Mouse (Mus musculus) stomach, postnatal 0 days (tissue): ENCODE data around the gene Tent4a. TPM values are rescaled to one million over a fixed set of nuclear protein-coding genes. Genes with fewer than 3 reads are reported as not detected.
A peak's percentile ranks its signal among the peaks of the same experiment; 100 is the strongest.

Experiments used
- ATAC-seq: fragments of 200-750 bp; cut with Nextera tagmentation; 2 replicates; pipeline ENCODE4 v1.8.0; 2017; ENCODE audit not compliant: low FRiP score, low TSS enrichment
- DNase-seq: peaks from one replicate; pipeline ENCODE4 v3.0.0-alpha.2; 2016; ENCODE audit warnings: low spot score
- H3K27ac ChIP-seq: fragments of 300-500 bp; sonication (generic); replicated peaks from 2 replicates; pipeline ENCODE4 v1.5.1; 2014; ENCODE audit warnings: mild to moderate bottlenecking, control low read depth
- H3K27me3 ChIP-seq: fragments of 300-500 bp; sonication (generic); 2 replicates; pipeline ENCODE4 v1.6.1; 2014; ENCODE audit warnings: low read length; ENCODE audit not compliant: control insufficient read depth, insufficient read depth
- H3K36me3 ChIP-seq: fragments of 300-500 bp; sonication (generic); 2 replicates; pipeline ENCODE4 v1.6.1; 2014; ENCODE audit warnings: low read length, mixed read lengths; ENCODE audit not compliant: control insufficient read depth, insufficient read depth
- H3K4me1 ChIP-seq: fragments of 300-500 bp; sonication (generic); replicated peaks from 2 replicates; pipeline ENCODE4 v1.6.1; 2014; ENCODE audit warnings: antibody characterized with exemption; ENCODE audit not compliant: control insufficient read depth, insufficient read depth
- H3K4me2 ChIP-seq: fragments of 300-500 bp; sonication (generic); replicated peaks from 2 replicates; pipeline ENCODE4 v1.6.1; 2014; ENCODE audit warnings: low read depth, mild to moderate bottlenecking, control low read depth, moderate library complexity
- H3K4me3 ChIP-seq: fragments of 300-500 bp; sonication (generic); 2 replicates; pipeline ENCODE4 v1.5.1; 2014; ENCODE audit warnings: low read depth, low read length, control low read depth
- H3K9ac ChIP-seq: fragments of 300-500 bp; sonication (generic); 2 replicates; pipeline ENCODE4 v1.6.1; 2014; ENCODE audit warnings: mild to moderate bottlenecking, low read length, control low read depth, mixed read lengths
- H3K9me3 ChIP-seq: fragments of 300-500 bp; sonication (generic); 2 replicates; pipeline ENCODE4 v1.6.1; 2016; ENCODE audit warnings: low read length; ENCODE audit not compliant: control insufficient read depth
- CTCF ChIP-seq: IDR thresholded peaks from 2 replicates; pipeline ENCODE4 v1.5.1; 2016; ENCODE audit warnings: antibody characterized with exemption, low read depth, mild to moderate bottlenecking, moderate library complexity
- EP300 ChIP-seq: optimal IDR thresholded peaks from 2 replicates; pipeline ENCODE3; 2016; ENCODE audit warnings: antibody characterized with exemption
- WGBS: fragments of 180-500 bp; shearing (Covaris S2); extraction: QIAGEN DNeasy Blood & Tissue Kit; methylation state at CpG from one replicate; pipeline ENCODE4 v1.1.7; 2014; 5-methylcytosine and 5-hydroxymethylcytosine counted together
- polyA plus RNA-seq: library from polyadenylated mRNA; unstranded; fragments of >200 nt; fragmentation: Nextera tagmentation; extraction: Ambion mirVana; gene quantifications from 2 replicates; pipeline ENCODE4 v1.2.1, GENCODE M21; 2015

Gene Tent4a
- polyA plus RNA-seq, 1 experiment from 2014 or later: 2.6 TPM

DNA sequence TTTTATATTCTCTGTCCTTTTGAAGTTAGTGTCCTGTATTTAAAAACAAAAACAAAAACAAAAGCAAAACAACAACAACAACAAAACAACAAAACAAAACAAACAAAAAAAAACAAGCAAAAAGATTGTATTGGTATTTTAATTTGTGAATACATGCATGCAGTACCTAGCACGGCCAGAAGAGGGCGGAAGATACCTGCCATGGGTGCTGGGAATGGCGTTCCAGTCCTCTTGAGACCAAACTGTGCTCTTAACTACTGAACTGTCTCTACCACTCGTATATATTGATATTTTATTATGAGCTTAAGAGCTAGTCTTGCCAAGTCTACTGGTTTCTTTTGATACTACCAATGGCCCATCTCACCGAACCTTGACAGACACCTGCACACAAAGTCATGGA lies 18.6 kb upstream of the Tent4a start:
- peak; percentile 77 for DNase-seq
- TF ChIP-seq EP300 (no peak), CTCF (peak; percentile 94)
- H3K4me3 ChIP-seq: no peak overlapping the region
- no peaks in the 10 kb centered on the region for H3K4me1 ChIP-seq
- no peak for ATAC-seq
- no peak overlapping the region for H3K27ac ChIP-seq
- 23% methylated on average over 5 of the region's 5 CpGs for WGBS
- H3K4me2 ChIP-seq: no peak overlapping the region
- H3K27me3 ChIP-seq: no peaks in the 10 kb centered on the region
- H3K9ac ChIP-seq: no peak overlapping the region
- H3K36me3 ChIP-seq: no peaks in the 10 kb centered on the region
- H3K9me3 ChIP-seq: no peaks in the 10 kb centered on the region

- no peak for TF ChIP-seq CTCF
- no peak for TF ChIP-seq EP300
- H3K27me3 ChIP-seq: no peaks in the 10 kb centered on the region
- ATAC-seq (no peak), DNase-seq (no peak)
- H3K4me3 ChIP-seq: no peak overlapping the region
- no peak overlapping the region for H3K27ac ChIP-seq
- H3K36me3 ChIP-seq: no peaks in the 10 kb centered on the region
- 82% methylated on average over 2 of the region's 2 CpGs for WGBS
- no peaks in the 10 kb centered on the region for H3K9me3 ChIP-seq
- no peaks in the 10 kb centered on the region for H3K4me1 ChIP-seq
- no peak overlapping the region for H3K4me2 ChIP-seq
- H3K9ac ChIP-seq: no peak overlapping the region
Observed at GRCm38 (mm10) chr13:69550831-69551230, 16.4 kb upstream of the Tent4a start.

DNA sequence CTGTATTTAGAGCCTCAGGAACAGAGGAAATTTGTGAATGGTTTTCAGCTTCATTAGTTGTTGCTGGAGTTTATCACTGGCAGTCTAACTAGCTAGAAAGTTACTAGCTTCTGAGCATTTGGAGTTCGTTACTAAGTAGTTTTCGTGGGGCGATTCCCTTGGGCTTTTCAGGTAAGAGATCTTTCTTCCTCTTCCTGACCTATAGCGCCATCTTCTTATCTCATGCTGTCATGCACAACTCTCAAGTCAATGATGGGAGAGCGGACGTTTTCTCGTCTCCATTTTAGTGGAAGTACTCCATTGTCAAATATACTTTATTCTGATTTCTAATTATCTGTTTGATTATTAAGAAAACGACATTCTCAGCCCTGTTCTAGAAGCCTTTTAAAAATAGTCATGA lies 15.6 kb upstream of the Tent4a start:
- Histone ChIP-seq H3K36me3 (no peaks in the 10 kb centered on the region), H3K27me3 (no peaks in the 10 kb centered on the region), H3K27ac (no peak overlapping the region), H3K4me1 (no peaks in the 10 kb centered on the region), H3K4me3 (no peak overlapping the region), H3K9ac (no peak overlapping the region), H3K9me3 (no peaks in the 10 kb centered on the region), H3K4me2 (no peak overlapping the region)
- WGBS: 40% methylated on average over 8 of the region's 8 CpGs
- DNase-seq (no peak), ATAC-seq (no peak)
- TF ChIP-seq CTCF (peak; percentile 56), EP300 (no peak)

DNA sequence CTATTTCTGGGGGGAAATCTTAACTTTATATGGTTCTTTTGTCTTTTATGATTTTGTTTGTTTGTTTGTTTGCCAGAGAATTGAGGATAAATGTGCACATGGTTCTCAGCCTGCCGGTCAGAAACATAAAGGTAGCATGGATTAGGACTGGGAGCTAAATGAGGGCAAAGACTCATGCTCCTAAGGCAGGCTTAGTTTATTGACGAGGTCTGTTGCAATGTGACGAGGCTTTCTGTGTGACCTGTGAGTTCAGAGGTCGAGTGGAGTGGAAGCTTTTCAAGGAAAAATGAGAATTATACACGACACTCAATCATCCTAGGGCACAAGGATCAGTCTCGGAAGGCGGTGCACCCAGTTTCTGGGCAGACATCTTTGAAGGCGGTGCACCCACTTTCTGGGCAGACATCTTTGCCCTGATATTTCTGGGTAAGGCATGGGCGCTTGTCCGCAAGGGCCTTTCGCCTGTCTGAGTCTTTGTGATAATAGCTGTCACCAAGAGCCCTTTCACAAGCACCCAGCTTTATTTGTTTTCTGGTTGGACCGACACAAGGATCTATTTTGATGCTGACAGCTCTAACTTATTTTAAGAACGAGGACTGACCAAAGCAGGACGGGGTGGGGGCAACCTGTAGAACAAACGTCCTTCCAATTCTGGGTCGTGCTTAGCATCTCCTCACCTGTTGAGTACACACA lies 13.2 kb upstream of the Tent4a start:
- 52% methylated on average over 16 of the region's 16 CpGs for WGBS
- no peak for DNase-seq

DNA sequence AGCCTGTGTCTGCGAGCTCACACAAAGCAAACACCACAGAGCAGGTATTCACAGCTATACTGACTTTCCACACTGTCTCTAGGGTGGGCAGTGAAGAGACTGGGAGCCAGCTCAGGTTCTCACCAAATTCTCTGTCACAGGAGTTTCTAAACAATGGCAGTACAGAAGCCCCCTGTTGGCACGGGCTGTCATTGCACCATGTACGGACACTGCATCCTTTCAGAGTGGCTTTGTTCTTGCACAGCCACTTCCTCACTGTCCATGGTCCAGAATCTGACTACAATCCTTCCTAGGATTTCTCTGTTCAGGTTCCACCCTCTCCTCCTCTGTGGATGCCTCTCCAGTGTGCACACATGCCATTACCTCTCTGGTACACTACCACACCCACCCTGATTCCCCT lies 10.6 kb upstream of the Tent4a start:
- no peaks in the 10 kb centered on the region for H3K9me3 ChIP-seq
- no peaks in the 10 kb centered on the region for H3K36me3 ChIP-seq
- no peak overlapping the region for H3K4me3 ChIP-seq
- H3K9ac ChIP-seq: no peak overlapping the region
- H3K27ac ChIP-seq: no peak overlapping the region
- ATAC-seq (no peak), DNase-seq (peak; percentile 48)
- no peak overlapping the region for H3K4me2 ChIP-seq
- no peak for TF ChIP-seq EP300
- peak; percentile 75 for TF ChIP-seq CTCF
- 24% methylated on average over 3 of the region's 3 CpGs for WGBS
- peaks cover 3% of the 10 kb centered on the region; the same call in 1 of the 2 replicates for H3K4me1 ChIP-seq
- H3K27me3 ChIP-seq: no peaks in the 10 kb centered on the region

More for the DNA sequence above, 13.2 kb upstream of the Tent4a start:
- no peak overlapping the region for H3K27ac ChIP-seq
- ATAC-seq: no peak
- TF ChIP-seq CTCF (no peak), EP300 (no peak)
- no peaks in the 10 kb centered on the region for H3K4me1 ChIP-seq
- H3K9ac ChIP-seq: no peak overlapping the region
- H3K27me3 ChIP-seq: no peaks in the 10 kb centered on the region
- no peak overlapping the region for H3K4me2 ChIP-seq
- H3K9me3 ChIP-seq: no peaks in the 10 kb centered on the region
- no peak overlapping the region for H3K4me3 ChIP-seq
- no peaks in the 10 kb centered on the region for H3K36me3 ChIP-seq

DNA sequence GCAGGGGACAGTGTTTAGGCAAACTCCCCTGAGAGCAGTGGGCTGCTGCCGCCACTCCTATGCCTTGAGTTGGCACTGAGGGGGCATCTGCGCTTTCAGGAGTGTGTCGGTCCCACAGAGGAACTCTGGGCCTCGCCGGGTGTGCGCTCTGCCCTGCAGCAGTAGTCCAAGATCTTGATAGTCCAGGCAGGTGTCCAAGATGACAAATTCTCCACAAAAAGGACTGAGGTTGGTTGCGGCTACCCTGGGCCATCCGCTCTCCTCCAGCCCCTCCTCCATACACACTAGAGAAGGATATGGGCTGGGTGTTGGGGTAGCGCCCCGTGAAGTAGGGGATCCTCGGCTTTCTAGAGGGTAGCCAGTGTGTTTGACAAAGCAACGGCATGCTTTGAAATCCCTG lies 9.2 kb upstream of the Tent4a start:
- Histone ChIP-seq H3K4me2 (peak overlapping the region; percentile 35; the same call in 1 of the 2 replicates), H3K27me3 (no peaks in the 10 kb centered on the region), H3K9me3 (no peaks in the 10 kb centered on the region), H3K4me1 (peaks cover 3% of the 10 kb centered on the region; the same call in 1 of the 2 replicates), H3K36me3 (no peaks in the 10 kb centered on the region), H3K27ac (peak overlapping the region; percentile 73), H3K4me3 (peak overlapping the region; percentile 21), H3K9ac (peak overlapping the region; percentile 27)
- no peak for TF ChIP-seq CTCF
- no peak for TF ChIP-seq EP300
- 28% methylated on average over 12 of the region's 12 CpGs for WGBS
- DNase-seq (no peak), ATAC-seq (0 out of 2 replicates have a peak, but pooled peaks have one; percentile 28)
